Mouse (Mus musculus) MEL-GATA-1-ER (cell line): ENCODE measurements around the gene Cbll1.
A peak's percentile ranks its signal among the peaks of the same experiment; 100 is the strongest.
"Not testable (repeated sequence)": the region's sequence is repeated elsewhere in the genome, so short reads cannot be mapped to it uniquely, and the experiment has no call there.

Experiments
- DNase-seq: peaks from one replicate; pipeline ENCODE4 v3.0.0-alpha.2; 2012; ENCODE audit warnings: low read depth; ENCODE audit errors: extremely low read depth

Gene Cbll1

DNA sequence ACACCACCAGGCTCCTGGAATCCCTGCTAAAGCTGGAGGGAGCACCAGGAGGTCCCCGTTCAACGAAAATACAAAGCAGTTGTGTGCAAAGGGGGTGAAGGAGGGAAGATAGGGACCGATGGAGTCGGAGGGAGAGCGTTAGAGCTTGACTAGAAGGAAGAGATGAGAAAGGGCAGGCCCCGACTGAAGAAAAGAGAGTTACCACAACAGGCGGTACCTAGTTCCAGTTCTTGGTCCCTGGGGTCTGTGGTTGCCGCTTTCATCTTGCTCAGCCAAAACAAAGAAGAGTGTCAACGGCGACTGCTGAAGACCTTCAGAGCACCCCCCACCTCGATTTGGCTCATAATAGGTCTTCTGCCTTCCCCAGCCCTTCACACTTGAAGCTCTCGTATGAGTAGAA is 780 bp upstream of the Cbll1 start:
- DNase-seq: no peak

DNA sequence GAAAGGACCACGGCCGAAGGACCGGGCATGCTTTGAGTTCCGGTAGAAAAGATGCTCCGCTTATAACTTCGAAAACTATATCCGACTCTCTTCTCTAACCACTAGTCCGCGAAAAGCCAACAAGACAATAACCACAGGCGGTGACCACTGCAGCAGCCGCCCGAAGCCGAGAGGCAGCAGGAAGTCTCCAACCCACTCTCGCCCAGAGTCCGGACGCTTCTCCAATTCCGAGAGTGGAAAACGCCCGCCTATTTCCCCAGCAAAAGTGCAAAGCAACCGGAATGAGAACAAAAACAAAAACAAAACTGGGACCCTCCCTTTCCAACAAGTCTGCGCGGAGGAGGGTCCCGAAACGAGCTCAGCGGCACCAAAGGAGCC is 491 bp downstream of the Cbll1 start:
- peak; percentile 17 for DNase-seq

DNA sequence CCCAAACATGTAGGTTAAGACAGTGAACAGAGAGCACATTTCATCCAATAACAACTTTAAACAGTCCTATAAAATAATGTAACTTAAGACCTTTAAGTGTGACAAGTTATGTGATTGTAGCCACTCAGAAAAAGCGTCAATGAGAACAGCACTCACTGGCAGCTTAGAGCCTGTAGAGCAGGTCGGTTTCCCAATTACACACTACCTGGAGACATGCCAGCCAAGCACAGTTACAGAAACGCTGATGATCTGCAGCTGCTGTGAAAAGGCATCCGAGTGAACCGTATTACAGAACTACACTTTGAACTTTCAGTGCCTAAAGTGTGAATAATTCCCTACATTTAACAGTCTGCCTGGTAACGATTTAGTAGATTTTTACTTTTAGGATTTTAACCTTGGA is 13.0 kb downstream of the Cbll1 start:
- no peak for DNase-seq

DNA sequence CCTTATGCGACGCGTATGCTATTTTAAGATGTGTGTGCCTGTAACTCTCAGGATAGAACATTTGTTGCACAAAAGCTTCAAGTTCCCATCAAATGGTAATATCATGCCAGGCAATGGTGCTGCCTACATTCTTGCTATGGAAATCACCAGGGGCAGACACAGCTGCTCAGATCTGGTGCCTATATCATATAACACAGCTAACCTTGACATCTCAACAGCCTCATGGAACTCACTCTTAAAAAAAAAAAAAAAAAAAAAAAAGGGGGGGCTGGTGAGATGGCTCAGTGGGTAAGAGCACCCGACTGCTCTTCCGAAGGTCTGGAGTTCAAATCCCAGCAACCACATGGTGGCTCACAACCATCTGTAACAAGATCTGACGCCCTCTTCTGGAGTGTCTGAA is 21.2 kb downstream of the Cbll1 start:
- DNase-seq: not testable (repeated sequence)

DNA sequence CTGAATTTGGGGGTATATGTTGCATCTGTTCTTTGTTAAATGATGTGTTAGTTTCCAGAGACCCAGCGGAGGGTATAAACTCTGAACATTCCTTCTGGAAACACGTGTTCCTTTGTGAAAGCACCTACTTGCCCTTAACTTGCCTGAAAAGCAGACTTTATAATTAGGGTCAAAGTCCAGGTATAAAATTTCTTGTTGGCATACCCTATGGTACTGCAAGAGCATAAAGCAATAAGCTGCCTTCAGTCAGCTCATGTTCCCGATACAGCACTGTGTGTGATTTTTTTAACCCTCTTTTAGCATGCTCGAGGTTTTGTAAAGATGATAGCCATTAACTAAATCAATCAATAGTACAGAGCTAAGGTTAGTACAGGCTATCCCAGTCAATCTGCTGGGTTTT is 36.8 kb downstream of the Cbll1 start:
- no peak for DNase-seq

DNA sequence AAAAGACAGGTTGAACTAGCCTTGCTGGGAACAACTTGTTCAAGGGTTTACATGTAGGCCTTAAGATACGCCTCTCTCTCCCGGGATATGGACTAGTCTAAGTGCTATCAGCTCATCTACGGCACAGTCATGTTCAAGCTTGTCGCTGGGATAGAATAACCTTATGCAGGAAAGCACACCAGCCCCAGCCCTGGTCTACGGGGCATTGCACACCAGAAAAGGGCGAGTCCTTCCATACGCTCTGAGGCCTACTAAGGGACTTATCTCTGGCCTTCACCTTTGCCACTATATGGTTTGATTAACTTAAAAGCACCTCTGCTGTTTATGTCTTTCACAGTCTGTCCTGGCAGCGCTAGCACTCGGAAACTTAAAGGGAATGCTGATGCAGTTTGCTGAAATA is 38.0 kb downstream of the Cbll1 start:
- no peak for DNase-seq

DNA sequence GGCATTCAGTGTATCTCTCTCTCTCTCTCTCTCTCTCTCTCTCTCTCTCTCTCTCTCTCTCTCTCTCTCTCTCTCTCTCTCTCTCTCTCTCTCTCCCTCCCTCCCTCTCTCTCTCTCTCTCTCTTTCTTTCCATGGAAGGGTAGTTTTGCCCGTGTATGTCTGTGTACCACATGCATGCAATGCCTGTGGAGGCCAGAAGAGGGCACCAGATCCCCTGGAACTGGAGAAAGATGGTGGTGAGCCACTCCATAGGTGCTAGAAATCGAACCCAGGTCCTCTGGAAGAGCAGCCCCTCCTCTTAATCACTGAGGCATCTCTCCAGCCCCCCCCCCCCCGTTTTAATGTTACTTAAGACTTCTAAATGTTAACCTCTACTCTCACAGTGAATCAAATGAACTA is 39.1 kb downstream of the Cbll1 start:
- not testable (repeated sequence) for DNase-seq

DNA sequence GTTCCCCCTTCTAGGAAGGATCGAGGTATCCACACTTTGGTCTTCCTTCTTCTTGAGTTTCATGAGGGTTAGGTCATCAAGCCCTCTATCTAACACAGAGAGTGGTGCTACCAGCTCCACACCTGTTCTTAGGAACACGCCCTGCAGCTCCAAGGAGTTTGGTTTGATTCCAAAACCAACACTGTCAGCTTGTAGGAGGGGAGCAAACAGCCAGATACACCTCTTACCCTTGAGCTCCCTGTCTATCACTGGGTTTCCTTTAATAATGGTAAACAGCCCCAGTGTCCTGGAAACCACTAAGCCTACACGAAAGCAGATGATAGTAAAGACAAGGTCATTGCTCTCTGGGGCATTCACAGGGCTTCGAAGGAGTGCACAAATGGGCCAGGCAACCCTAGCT is 40.9 kb downstream of the Cbll1 start:
- no peak for DNase-seq

DNA sequence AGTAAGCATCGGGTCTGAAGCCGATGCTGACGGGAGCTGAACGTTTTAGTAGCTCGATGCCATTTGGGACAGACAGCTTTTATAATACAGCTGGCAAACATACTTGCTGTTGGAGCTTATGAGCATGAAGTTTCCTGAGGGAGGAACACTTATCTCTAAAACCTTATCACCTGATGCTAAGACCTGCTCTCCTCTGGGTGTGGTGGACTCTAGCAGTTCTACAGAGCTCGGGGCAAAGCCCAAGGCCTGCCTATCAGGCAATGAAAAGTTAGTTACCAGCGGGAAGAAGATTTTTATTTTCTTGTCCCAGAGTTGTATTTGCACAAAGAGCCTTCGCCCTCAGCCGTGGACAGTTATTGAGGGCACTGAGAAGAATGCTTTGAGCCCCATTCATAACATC is 43.1 kb downstream of the Cbll1 start:
- no peak for DNase-seq

DNA sequence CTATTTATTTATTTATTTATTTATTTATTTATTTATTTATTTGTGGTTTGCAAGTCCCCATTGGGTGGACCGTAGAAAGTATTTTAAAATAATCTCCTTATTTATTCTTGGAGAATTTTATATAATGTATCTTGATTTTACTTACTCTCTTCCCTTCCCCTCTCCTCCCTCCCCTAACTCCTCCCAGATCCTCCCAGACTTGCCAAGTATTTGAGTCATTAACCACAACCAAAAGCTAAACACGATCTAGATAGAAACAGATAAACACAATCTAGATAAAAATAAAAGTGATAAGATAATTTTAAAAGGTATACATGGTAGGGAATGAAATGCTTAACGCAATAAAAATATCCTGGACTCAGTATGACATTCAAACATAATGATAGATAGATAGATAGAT is 50.1 kb downstream of the Cbll1 start:
- DNase-seq: no peak

DNA sequence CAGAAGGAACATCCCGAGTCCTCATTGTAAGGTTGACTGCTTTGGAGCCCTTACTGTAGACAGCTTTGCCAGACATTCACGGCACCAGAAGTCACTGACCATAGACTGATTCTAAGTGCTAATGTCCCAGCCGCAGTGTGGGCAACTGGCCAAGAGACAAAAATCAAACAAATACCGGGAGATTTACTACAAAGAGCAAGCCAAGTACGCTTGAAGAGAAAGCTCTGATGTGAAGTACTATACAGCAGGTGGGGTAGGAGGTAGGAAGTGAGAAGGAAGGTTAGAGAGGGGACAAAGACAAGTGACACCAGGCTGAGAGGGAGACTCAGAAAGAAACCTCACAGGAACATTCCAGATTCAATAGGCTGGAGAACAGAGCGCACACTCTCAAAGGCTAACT is 54.6 kb downstream of the Cbll1 start:
- no peak for DNase-seq

DNA sequence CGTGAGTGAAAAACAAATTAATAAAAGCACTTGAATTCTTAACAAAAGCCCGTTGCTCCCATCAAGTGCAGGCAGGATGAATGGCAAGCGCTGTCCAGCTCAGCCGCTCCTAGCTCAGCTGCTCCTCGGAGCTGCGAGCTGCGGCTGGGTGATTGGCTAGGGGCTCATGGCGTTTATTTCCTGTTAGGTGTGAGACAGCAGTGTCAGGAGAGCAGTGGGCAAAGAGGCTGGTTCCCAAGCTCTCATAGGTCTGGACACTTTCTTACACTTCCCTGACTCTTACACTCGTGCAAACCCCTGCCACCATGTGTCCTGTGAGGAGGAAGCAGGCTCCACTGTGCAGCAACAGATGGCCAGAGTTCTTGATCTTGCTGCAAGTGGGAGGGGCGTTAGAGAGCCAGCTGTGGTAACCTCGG is 55.3 kb downstream of the Cbll1 start:
- peak; percentile 26 for DNase-seq

DNA sequence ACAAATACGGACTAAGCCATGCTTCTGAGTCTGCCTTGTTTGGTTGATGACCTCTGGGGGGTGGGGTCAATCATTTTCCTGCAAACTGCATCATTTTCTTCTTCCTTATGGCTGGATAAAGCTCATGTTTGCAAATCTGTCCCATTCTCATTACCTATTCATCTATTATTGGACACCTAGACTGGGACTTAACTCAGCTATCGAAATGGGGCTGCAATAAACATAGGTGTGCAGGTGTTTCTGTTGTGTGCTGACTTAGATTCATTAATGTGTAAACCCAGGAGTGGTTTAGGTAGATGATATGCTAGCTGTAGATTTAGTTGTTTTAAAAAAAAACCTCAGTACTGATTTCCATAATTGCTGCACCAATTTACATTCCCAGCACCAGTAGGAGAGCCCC is 59.8 kb downstream of the Cbll1 start:
- DNase-seq: no peak

DNA sequence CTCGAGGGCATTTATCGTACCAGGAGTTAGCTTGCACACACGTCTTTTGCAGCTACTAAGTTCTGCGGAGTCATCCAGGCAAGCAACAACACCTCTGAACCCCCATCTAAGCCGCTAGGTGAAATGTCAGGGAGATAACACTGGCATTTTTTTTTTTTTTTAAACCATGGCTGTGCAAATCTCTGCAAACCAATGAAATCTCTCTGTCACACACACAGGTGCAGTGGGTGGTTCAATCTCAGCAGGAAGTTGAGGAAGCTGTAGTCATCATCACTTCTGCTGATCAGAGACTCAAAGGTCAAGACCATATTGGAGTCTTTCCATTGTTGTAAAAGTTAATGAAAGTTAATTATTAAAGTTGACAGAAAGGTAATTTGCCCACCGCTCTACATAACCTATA is 61.6 kb downstream of the Cbll1 start:
- no peak for DNase-seq
